Mouse (Mus musculus): ENCODE measurements at regions not wholly inside any gene's neighbourhood (a gene's known extent, or its start where the extent isn't known, plus 50 kb on each side); places are given as distances from the start of the nearest gene placed in this dataset.

GRCm38 (mm10) chr7:121289737-121290136 lies 101.9 kb upstream of the Hs3st2 start:
- TF ChIP-seq CTCF (IDR thresholded peaks at IDR 0.05; ENCODE audit: low read depth) (no peak), EP300 (IDR thresholded peaks at IDR 0.05; ENCODE audit: low read depth) (no peak)

All from liver, postnatal 0 days (tissue).